Mouse (Mus musculus) MEL (cell line): Measurements from ENCODE around the gene Agap2. TPM values are rescaled to one million over a fixed set of nuclear protein-coding genes. Genes with fewer than 3 reads are reported as not detected.

Source experiments
- DNase-seq: peaks from one replicate; pipeline ENCODE4 v3.0.0; 2011; ENCODE audit warnings: low read depth, low spot score
- H3K27ac ChIP-seq: 2 replicates; pipeline ENCODE4 v1.5.1; 2012; ENCODE audit warnings: low read depth, mild to moderate bottlenecking, control low read depth, low read length, moderate library complexity; ENCODE audit not compliant: control insufficient read depth
- H3K27me3 ChIP-seq, 2 experiments: fragments of 150-350 bp in 1 of 2; sonication (generic) in 1 of 2; 2 replicates each; pipeline ENCODE4 v1.6.1; 2012; ENCODE audit warnings: low read length in 2 of 2, mild to moderate bottlenecking in 2 of 2, improper control_type of control experiment in 1 of 2, moderate library complexity in 1 of 2; ENCODE audit not compliant: insufficient read depth in 2 of 2, control insufficient read depth in 1 of 2
- H3K36me3 ChIP-seq, 2 experiments: 2 replicates each; pipeline ENCODE4 v1.6.1; 2012 to 2014; ENCODE audit warnings: low read length in 2 of 2, improper control_type of control experiment in 1 of 2, inconsistent platforms in 1 of 2, mild to moderate bottlenecking in 1 of 2; ENCODE audit not compliant: insufficient read depth in 2 of 2, control insufficient read depth in 1 of 2
- H3K4me1 ChIP-seq, 2 experiments: fragments of 150-350 bp in 1 of 2; sonication (generic) in 1 of 2; 2 replicates each; pipeline ENCODE4 v1.6.1; 2012; ENCODE audit warnings: low read length in 2 of 2, improper control_type of control experiment in 1 of 2, mild to moderate bottlenecking in 1 of 2; ENCODE audit not compliant: insufficient read depth in 2 of 2, control insufficient read depth in 1 of 2
- H3K4me3 ChIP-seq, 2 experiments: fragments of 150-350 bp in 1 of 2; sonication (generic) in 1 of 2; 2 replicates each; pipeline ENCODE4 v1.5.1; 2012; ENCODE audit warnings: low read depth in 2 of 2, low read length in 2 of 2, mild to moderate bottlenecking in 2 of 2, moderate library complexity in 2 of 2, control low read depth in 1 of 2, improper control_type of control experiment in 1 of 2; ENCODE audit not compliant: control insufficient read depth in 1 of 2, insufficient read depth in 1 of 2
- H3K79me2 ChIP-seq: 2 replicates; pipeline ENCODE4 v1.6.1; 2012; ENCODE audit warnings: mild to moderate bottlenecking, low read length, moderate library complexity; ENCODE audit not compliant: control insufficient read depth, poor library complexity, insufficient read depth
- H3K9ac ChIP-seq: 2 replicates; pipeline ENCODE4 v1.6.1; 2012; ENCODE audit warnings: low read depth, mild to moderate bottlenecking, control low read depth, low read length, moderate library complexity; ENCODE audit not compliant: control insufficient read depth, poor library complexity, severe bottlenecking
- H3K9me3 ChIP-seq: fragments of 150-350 bp; sonication (generic); replicated peaks from 2 replicates; pipeline ENCODE4 v1.6.1; 2012; ENCODE audit warnings: mild to moderate bottlenecking, low read length, improper control_type of control experiment, moderate library complexity; ENCODE audit not compliant: insufficient read depth
- BHLHE40 ChIP-seq: IDR thresholded peaks from 2 replicates; pipeline ENCODE4 v1.6.1; 2012; ENCODE audit warnings: low read depth, mild to moderate bottlenecking, inconsistent platforms, low read length, improper control_type of control experiment, borderline replicate concordance
- CHD1 ChIP-seq: IDR thresholded peaks from 2 replicates; pipeline ENCODE4 v1.6.1; 2012; ENCODE audit warnings: low read depth, mild to moderate bottlenecking, inconsistent platforms, low read length, improper control_type of control experiment
- CHD2 ChIP-seq: IDR thresholded peaks from 2 replicates; pipeline ENCODE4 v1.6.1; 2011; ENCODE audit warnings: low read length, improper control_type of control experiment
- ELF1 ChIP-seq: IDR thresholded peaks from 2 replicates; pipeline ENCODE4 v1.6.1; 2014; ENCODE audit warnings: low read depth, mild to moderate bottlenecking, inconsistent platforms, low read length, improper control_type of control experiment, moderate library complexity
- ETS1 ChIP-seq: IDR thresholded peaks from 2 replicates; pipeline ENCODE4 v1.6.1; 2012; ENCODE audit warnings: low read depth, mild to moderate bottlenecking, inconsistent platforms, low read length, improper control_type of control experiment, moderate library complexity
- HCFC1 ChIP-seq: IDR thresholded peaks from 2 replicates; pipeline ENCODE4 v1.6.1; 2012; ENCODE audit warnings: low read depth, mild to moderate bottlenecking, inconsistent platforms, low read length, improper control_type of control experiment, moderate library complexity
- JUND ChIP-seq: IDR thresholded peaks from 2 replicates; pipeline ENCODE4 v1.6.1; 2011; ENCODE audit warnings: low read depth, mild to moderate bottlenecking, improper control_type of control experiment, low read length
- MAFK ChIP-seq: IDR thresholded peaks from 2 replicates; pipeline ENCODE4 v1.6.1; 2011; ENCODE audit warnings: low read depth, mild to moderate bottlenecking, low read length, improper control_type of control experiment, borderline replicate concordance
- MAX ChIP-seq: IDR thresholded peaks from 2 replicates; pipeline ENCODE4 v1.6.1; 2011; ENCODE audit warnings: low read length, improper control_type of control experiment
- MAZ ChIP-seq: IDR thresholded peaks from 2 replicates; pipeline ENCODE4 v1.6.1; 2012; ENCODE audit warnings: low read depth, mild to moderate bottlenecking, inconsistent platforms, low read length, improper control_type of control experiment
- MEF2A ChIP-seq: IDR thresholded peaks from 2 replicates; pipeline ENCODE4 v1.6.1; 2014; ENCODE audit warnings: low read depth, mild to moderate bottlenecking, inconsistent platforms, low read length, improper control_type of control experiment; ENCODE audit not compliant: poor library complexity, insufficient replicate concordance, severe bottlenecking; ENCODE audit errors: extremely low read depth
- MXI1 ChIP-seq: IDR thresholded peaks from 2 replicates; pipeline ENCODE4 v1.6.1; 2011; ENCODE audit warnings: mild to moderate bottlenecking, low read depth, low read length, improper control_type of control experiment
- MYB ChIP-seq: IDR thresholded peaks from 2 replicates; pipeline ENCODE4 v1.6.1; 2011; ENCODE audit warnings: mild to moderate bottlenecking, low read depth, low read length, improper control_type of control experiment
- MYC ChIP-seq: IDR thresholded peaks from 2 replicates; pipeline ENCODE4 v1.6.1; 2011; ENCODE audit warnings: low read depth, mild to moderate bottlenecking, low read length, improper control_type of control experiment, moderate library complexity
- NELFE ChIP-seq: IDR thresholded peaks from 2 replicates; pipeline ENCODE4 v1.6.1; 2011; ENCODE audit warnings: low read depth, low read length, improper control_type of control experiment
- NRF1 ChIP-seq: IDR thresholded peaks from 2 replicates; pipeline ENCODE4 v1.6.1; 2014; ENCODE audit warnings: low read depth, mild to moderate bottlenecking, inconsistent platforms, low read length, improper control_type of control experiment, moderate library complexity; ENCODE audit not compliant: poor library complexity, insufficient read depth, severe bottlenecking
- POLR2A ChIP-seq, 2 experiments: IDR thresholded peaks; 2 replicates each; pipeline ENCODE4 v1.6.1; 2011 to 2012; ENCODE audit warnings: low read length in 2 of 2, mild to moderate bottlenecking in 2 of 2, control low read depth in 1 of 2, improper control_type of control experiment in 1 of 2, low read depth in 1 of 2, moderate library complexity in 1 of 2; ENCODE audit not compliant: control insufficient read depth in 1 of 2, insufficient read depth in 1 of 2, poor library complexity in 1 of 2
- POLR2AphosphoS2 ChIP-seq: IDR thresholded peaks from 2 replicates; pipeline ENCODE4 v1.6.1; 2011; ENCODE audit warnings: low read length, improper control_type of control experiment
- POLR2AphosphoS5 ChIP-seq: IDR thresholded peaks from 2 replicates; pipeline ENCODE4 v1.6.1; 2012; ENCODE audit warnings: low read depth, borderline replicate concordance, mild to moderate bottlenecking, inconsistent platforms, low read length, moderate library complexity, mixed read lengths
- RAD21 ChIP-seq: IDR thresholded peaks from 2 replicates; pipeline ENCODE4 v1.6.1; 2011; ENCODE audit warnings: mild to moderate bottlenecking, low read depth, low read length, improper control_type of control experiment
- RCOR1 ChIP-seq: IDR thresholded peaks from 2 replicates; pipeline ENCODE4 v1.6.1; 2012; ENCODE audit warnings: low read depth, mild to moderate bottlenecking, inconsistent platforms, low read length, improper control_type of control experiment
- SIN3A ChIP-seq: IDR thresholded peaks from 2 replicates; pipeline ENCODE4 v1.6.1; 2012; ENCODE audit warnings: low read length, improper control_type of control experiment, inconsistent platforms
- TAL1 ChIP-seq: IDR thresholded peaks from 2 replicates; pipeline ENCODE4 v1.6.1; 2012; ENCODE audit warnings: mild to moderate bottlenecking, inconsistent platforms, low read length, moderate library complexity, mixed read lengths
- TBP ChIP-seq: IDR thresholded peaks from 2 replicates; pipeline ENCODE4 v1.8.0; 2011; ENCODE audit warnings: low read depth, low read length, improper control_type of control experiment
- TCF12 ChIP-seq: IDR thresholded peaks from 2 replicates; pipeline ENCODE4 v1.6.1; 2014; ENCODE audit warnings: low read depth, mild to moderate bottlenecking, inconsistent platforms, low read length, improper control_type of control experiment, moderate library complexity
- UBTF ChIP-seq: IDR thresholded peaks from 2 replicates; pipeline ENCODE4 v1.6.1; 2012; ENCODE audit warnings: low read depth, mild to moderate bottlenecking, inconsistent platforms, low read length, improper control_type of control experiment, moderate library complexity, borderline replicate concordance; ENCODE audit not compliant: insufficient read depth
- USF1 ChIP-seq: IDR thresholded peaks from 2 replicates; pipeline ENCODE4 v1.6.1; 2014; ENCODE audit warnings: low read depth, mild to moderate bottlenecking, inconsistent platforms, low read length, improper control_type of control experiment, moderate library complexity
- USF2 ChIP-seq, 2 experiments: IDR thresholded peaks; 2 replicates each; pipeline ENCODE4 v1.6.1; 2011 to 2012; ENCODE audit warnings: improper control_type of control experiment in 2 of 2, low read length in 2 of 2, borderline replicate concordance in 1 of 2, inconsistent platforms in 1 of 2, low read depth in 1 of 2, mild to moderate bottlenecking in 1 of 2; ENCODE audit not compliant: insufficient read depth in 1 of 2
- ZMIZ1 ChIP-seq: IDR thresholded peaks from 2 replicates; pipeline ENCODE4 v1.6.1; 2012; ENCODE audit warnings: low read depth, mild to moderate bottlenecking, inconsistent platforms, low read length, improper control_type of control experiment, moderate library complexity
- polyA plus RNA-seq, 2 experiments: library from polyadenylated mRNA; stranded (reverse) in 1 of 2; unstranded in 1 of 2; fragments of >175 nt in 1 of 2; fragments of >200 nt in 1 of 2; gene quantifications; 2 replicates each; pipeline versions ENCODE4 v1.2.1 to v1.2.4; 2012; ENCODE audit warnings: low replicate concordance in 2 of 2, low read depth in 1 of 2; ENCODE audit not compliant: insufficient read length in 2 of 2, insufficient read depth in 1 of 2, missing spikeins in 1 of 2
- total RNA-seq: library from RNA; depleted of rRNA; stranded (reverse); fragments of 300-350 nt; gene quantifications from 2 replicates; pipeline ENCODE4 v1.2.3, GENCODE M21; 2012

Agap2 gene
- total and polyA plus RNA-seq, 3 experiments, result 0.04 to 0.46 TPM; not detected in 1

DNA sequence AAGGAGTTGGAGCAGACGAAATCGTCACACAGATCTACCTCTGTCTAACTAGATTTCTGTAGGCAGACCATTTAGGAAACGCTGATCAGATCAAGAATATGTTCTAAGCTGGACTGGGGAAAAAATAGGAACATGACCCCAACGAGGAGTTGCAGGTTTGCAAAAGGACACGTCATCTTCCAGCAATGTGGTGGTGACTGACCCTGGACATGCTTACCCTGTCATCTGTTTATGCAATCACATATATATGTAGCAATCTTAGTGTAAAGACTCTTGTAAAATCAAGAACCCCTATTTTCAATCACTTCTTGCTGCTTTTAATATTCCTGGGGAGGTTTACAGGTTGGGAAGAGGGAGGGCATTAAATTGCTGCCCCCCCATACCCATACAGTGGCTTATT is 12.6 kb upstream of the Agap2 start:
- peak overlapping the region in 1 of 2 experiments; percentile 33; a peak in 1 of 4 replicates for H3K4me3 ChIP-seq
- peaks cover 22% of the 10 kb centered on the region for H3K79me2 ChIP-seq
- TF ChIP-seq MYC (no peak), USF2 (IDR thresholded peaks at IDR 0.05; ENCODE audit: borderline replicate concordance in 1 of 2, insufficient read depth in 1 of 2, low read depth in 1 of 2, low read length in 2 of 2) (no peak), CHD1 (no peak), MYB (no peak), RAD21 (no peak), UBTF (no peak)
- no peaks in the 10 kb centered on the region for H3K9me3 ChIP-seq
- peak overlapping the region; percentile 35 for H3K9ac ChIP-seq
- H3K27me3 ChIP-seq, result no peaks in the 10 kb centered on the region
- H3K27ac ChIP-seq, result no peak overlapping the region; the same call in 1 of the 2 replicates
- H3K36me3 ChIP-seq, result peaks cover 14 to 28% of the 10 kb centered on the region in 2 experiments
- H3K4me1 ChIP-seq, result peaks cover 3 to 21% of the 10 kb centered on the region in 2 experiments
- no peak for DNase-seq

GRCm38 (mm10) chr10:127063239-127063872 is 11.7 kb upstream of the Agap2 start, which contains the start of gene Cdk4:
Gene Cdk4, plus strand, starts transcription at chr10:127063534.
- H3K9ac ChIP-seq, result peak within 1 kb of the TSS; percentile 93
- peak; percentile 99 for DNase-seq
- TF ChIP-seq TBP (no peak), NELFE (peak; percentile 79), BHLHE40 (peak; percentile 98), POLR2AphosphoS2 (peak; percentile 60; the same call in 1 of the 2 replicates), RCOR1 (no peak), NRF1 (peak; percentile 77), MYC (peak; percentile 9; the same call in 1 of the 2 replicates), TAL1 (no peak), POLR2A (IDR thresholded peaks at IDR 0.05; ENCODE audit: control insufficient read depth in 1 of 2, insufficient read depth in 1 of 2, low read depth in 1 of 2, low read length in 2 of 2, poor library complexity in 1 of 2) (peak; percentile 75 to 88), MAZ (peak; percentile 96), SIN3A (peak; percentile 94), TCF12 (peak; percentile 64; the same call in 1 of the 2 replicates), JUND (no peak), MYB (no peak), MEF2A (no peak), MXI1 (peak; percentile 97), ETS1 (peak; percentile 64), ELF1 (peak; percentile 59), HCFC1 (peak; percentile 82), MAX (peak; percentile 100), MAFK (no peak), USF2 (IDR thresholded peaks at IDR 0.05; ENCODE audit: borderline replicate concordance in 1 of 2, insufficient read depth in 1 of 2, low read depth in 1 of 2, low read length in 2 of 2) (peak; percentile 99 to 100), CHD2 (no peak), POLR2AphosphoS5 (peak; percentile 18; the same call in 1 of the 2 replicates), USF1 (peak; percentile 99), UBTF (no peak), ZMIZ1 (peak; percentile 3; the same call in 1 of the 2 replicates)
- H3K79me2 ChIP-seq, result peaks cover 22% of the 10 kb centered on the region
- H3K9me3 ChIP-seq, result no peaks in the 10 kb centered on the region
- H3K4me1 ChIP-seq, result peaks cover 3 to 21% of the 10 kb centered on the region in 2 experiments
- H3K27me3 ChIP-seq, result no peaks in the 10 kb centered on the region
- peaks cover 14 to 34% of the 10 kb centered on the region in 2 experiments for H3K36me3 ChIP-seq
- peak within 1 kb of the TSS; percentile 68 to 78 for H3K4me3 ChIP-seq
- peak within 1 kb of the TSS; percentile 74 for H3K27ac ChIP-seq
